Mouse (Mus musculus): Measurements from ENCODE around the gene Oaz1. TPM values are rescaled to one million over a fixed set of nuclear protein-coding genes. Genes with fewer than 3 reads are reported as not detected.

Gene Oaz1
- 843 and 1,116 TPM in 2 replicates for polyA plus RNA-seq (2012; rRNA removed)

GRCm38 (mm10) chr10:80826151-80827062 lies at the start of gene Oaz1:
Oaz1 (plus strand) TSS chr10:80826656.

GRCm38 (mm10) chr10:80798150-80799006 lies 28.1 kb upstream of the Oaz1 start, which contains the start of the genes Sf3a2 and Plekhj1:
Sf3a2 (plus strand) TSS chr10:80798198.
Plekhj1 (minus strand) TSS chr10:80798626.

GRCm38 (mm10) chr10:80804916-80805315 lies 21.5 kb upstream of the Oaz1 start, which contains the start of gene Amh:
Amh (plus strand) TSS chr10:80805243.

GRCm38 (mm10) chr10:80813366-80813765 lies 13.1 kb upstream of the Oaz1 start, which contains the start of gene Jsrp1:
Jsrp1 (minus strand) TSS chr10:80813498.

GRCm38 (mm10) chr10:80843931-80844547 lies 17.6 kb downstream of the Oaz1 start, which contains the start of gene Lingo3:
Lingo3 (minus strand) TSS chr10:80844039.

GRCm38 (mm10) chr10:80854913-80855748 lies 28.7 kb downstream of the Oaz1 start, which contains the start of the genes Lsm7 and Sppl2b:
Lsm7 (minus strand) TSS chr10:80855209.
Sppl2b (plus strand) TSS chr10:80855275.

GRCm38 (mm10) chr10:80871581-80871980 lies 45.1 kb downstream of the Oaz1 start, which contains the start of gene Tmprss9:
Tmprss9 (plus strand) TSS chr10:80871848.

Other genes starting within 250 kb of the Oaz1 start
- gene Klf16, start 249.3 kb upstream of the Oaz1 start, polyA plus RNA-seq (2012; rRNA removed) = 32.1 and 34.5 TPM in 2 replicates
- gene Abhd17a, start 236.3 kb upstream of the Oaz1 start, polyA plus RNA-seq (2012; rRNA removed) = 328 and 390 TPM in 2 replicates
- gene Scamp4, start 223.8 kb upstream of the Oaz1 start, polyA plus RNA-seq (2012; rRNA removed) = 145 and 162 TPM in 2 replicates
- gene Adat3, start 223.8 kb upstream of the Oaz1 start, polyA plus RNA-seq (2012; rRNA removed) = 22.0 and 28.5 TPM in 2 replicates
- 3.8 and 4.9 TPM in 2 replicates for gene Gm49322, start 220.6 kb upstream of the Oaz1 start, polyA plus RNA-seq (2012; rRNA removed)
- gene Csnk1g2, start 203.8 kb upstream of the Oaz1 start, polyA plus RNA-seq (2012; rRNA removed) = 326 and 352 TPM in 2 replicates
- gene Btbd2, start 169.6 kb upstream of the Oaz1 start, polyA plus RNA-seq (2012; rRNA removed) = 89.5 and 97.5 TPM in 2 replicates
- 385 and 392 TPM in 2 replicates for gene Mknk2, start 148.5 kb upstream of the Oaz1 start, polyA plus RNA-seq (2012; rRNA removed)
- 39.9 and 49.0 TPM in 2 replicates for gene Mob3a, start 124.7 kb upstream of the Oaz1 start, polyA plus RNA-seq (2012; rRNA removed)
- 52.3 and 56.7 TPM in 2 replicates for gene Izumo4, start 124.5 kb upstream of the Oaz1 start, polyA plus RNA-seq (2012; rRNA removed)
- gene Ap3d1, start 84.4 kb upstream of the Oaz1 start, polyA plus RNA-seq (2012; rRNA removed) = 116 and 122 TPM in 2 replicates
- gene Dot1l, start 71.5 kb upstream of the Oaz1 start, polyA plus RNA-seq (2012; rRNA removed) = 25.5 and 45.2 TPM in 2 replicates
- 31.8 and 39.2 TPM in 2 replicates for gene Sf3a2, start 28.5 kb upstream of the Oaz1 start, polyA plus RNA-seq (2012; rRNA removed)
- 54.2 and 71.9 TPM in 2 replicates for gene Plekhj1, start 28.0 kb upstream of the Oaz1 start, polyA plus RNA-seq (2012; rRNA removed)
- gene Amh, start 21.4 kb upstream of the Oaz1 start, polyA plus RNA-seq (2012; rRNA removed) = 0.67 and 1.1 TPM in 2 replicates
- 0.13 TPM in 1 of 2 replicates, not detected in the other for gene Jsrp1, start 13.2 kb upstream of the Oaz1 start, polyA plus RNA-seq (2012; rRNA removed)
- not detected in 2 replicates for gene Lingo3, start 17.4 kb downstream of the Oaz1 start, polyA plus RNA-seq (2012; rRNA removed)
- gene Lsm7, start 28.6 kb downstream of the Oaz1 start, polyA plus RNA-seq (2012; rRNA removed) = 73.9 and 111 TPM in 2 replicates
- gene Sppl2b, start 28.6 kb downstream of the Oaz1 start, polyA plus RNA-seq (2012; rRNA removed) = 128 and 145 TPM in 2 replicates
- 0.30 and 0.33 TPM in 2 replicates for gene Tmprss9, start 45.2 kb downstream of the Oaz1 start, polyA plus RNA-seq (2012; rRNA removed)
- gene Timm13, start 74.3 kb downstream of the Oaz1 start, polyA plus RNA-seq (2012; rRNA removed) = 270 and 310 TPM in 2 replicates
- 42.0 and 44.6 TPM in 2 replicates for gene Lmnb2, start 91.6 kb downstream of the Oaz1 start, polyA plus RNA-seq (2012; rRNA removed)
- gene Gadd45b, start 103.4 kb downstream of the Oaz1 start, polyA plus RNA-seq (2012; rRNA removed) = 28.3 and 29.6 TPM in 2 replicates
- 1.2 and 1.7 TPM in 2 replicates for gene Gng7, start 188.3 kb downstream of the Oaz1 start, polyA plus RNA-seq (2012; rRNA removed)
- 0.54 and 0.86 TPM in 2 replicates for gene Diras1, start 199.0 kb downstream of the Oaz1 start, polyA plus RNA-seq (2012; rRNA removed)
- gene Slc39a3, start 210.8 kb downstream of the Oaz1 start, polyA plus RNA-seq (2012; rRNA removed) = 43.7 and 44.3 TPM in 2 replicates
- 211 and 238 TPM in 2 replicates for gene Sgta, start 233.5 kb downstream of the Oaz1 start, polyA plus RNA-seq (2012; rRNA removed)
- 58.4 and 62.8 TPM in 2 replicates for gene Thop1, start 243.4 kb downstream of the Oaz1 start, polyA plus RNA-seq (2012; rRNA removed)